Mouse (Mus musculus) liver, embryonic 14.5 days (tissue): Measurements from ENCODE around the gene Lyst. TPM values are rescaled to one million over a fixed set of nuclear protein-coding genes. Genes with fewer than 3 reads are reported as not detected.

ENCODE experiments used
- ATAC-seq: fragments of 200-750 bp; cut with Nextera tagmentation; 2 replicates; pipeline ENCODE4 v1.8.0; 2017; ENCODE audit warnings: moderate number of reproducible peaks, mild to moderate bottlenecking, moderate library complexity; ENCODE audit not compliant: insufficient read depth
- DNase-seq, 3 experiments: peaks; one replicate each; pipeline ENCODE4 v3.0.0-alpha.2; 2012 to 2013; ENCODE audit warnings: low read depth in 3 of 3, low spot score in 3 of 3
- H3K27ac ChIP-seq: fragments of 300-500 bp; sonication (generic); 2 replicates; pipeline ENCODE4 v1.5.1; 2014; ENCODE audit warnings: moderate library complexity, mild to moderate bottlenecking, control low read depth, inconsistent platforms
- H3K27me3 ChIP-seq: fragments of 300-500 bp; sonication (generic); 2 replicates; pipeline ENCODE4 v1.6.1; 2014; ENCODE audit warnings: mild to moderate bottlenecking, low read length, moderate library complexity; ENCODE audit not compliant: control insufficient read depth, insufficient read depth
- H3K36me3 ChIP-seq: fragments of 300-500 bp; sonication (generic); replicated peaks from 2 replicates; pipeline ENCODE4 v1.6.1; 2014; ENCODE audit warnings: low read depth; ENCODE audit not compliant: control insufficient read depth, insufficient read depth
- H3K4me1 ChIP-seq, 2 experiments: fragments of 200-500 bp in 1 of 2; fragments of 300-500 bp in 1 of 2; sonication (generic) in 1 of 2; replicated peaks; 2 replicates each; pipeline ENCODE4 v1.6.1; 2012 to 2014; ENCODE audit warnings: antibody characterized with exemption in 1 of 2, inconsistent platforms in 1 of 2, low read length in 1 of 2; ENCODE audit not compliant: control insufficient read depth in 2 of 2, insufficient read depth in 2 of 2
- H3K4me2 ChIP-seq: fragments of 300-500 bp; sonication (generic); 2 replicates; pipeline ENCODE4 v1.6.1; 2014; ENCODE audit warnings: low read depth, mild to moderate bottlenecking, control low read depth, moderate library complexity
- H3K4me3 ChIP-seq, 2 experiments: fragments of 200-500 bp in 1 of 2; fragments of 300-500 bp in 1 of 2; sonication (generic) in 1 of 2; 2 replicates each; pipeline ENCODE4 v1.5.1; 2012 to 2014; ENCODE audit warnings: low read depth in 2 of 2, low read length in 2 of 2, mild to moderate bottlenecking in 2 of 2, control low read depth in 1 of 2, inconsistent platforms in 1 of 2, moderate library complexity in 1 of 2; ENCODE audit not compliant: insufficient read depth in 1 of 2
- H3K9ac ChIP-seq: fragments of 300-500 bp; sonication (generic); replicated peaks from 2 replicates; pipeline ENCODE4 v1.6.1; 2014; ENCODE audit warnings: mild to moderate bottlenecking, control low read depth, moderate library complexity
- H3K9me3 ChIP-seq: fragments of 300-500 bp; sonication (generic); 2 replicates; pipeline ENCODE4 v1.6.1; 2016; ENCODE audit warnings: low read length, mixed read lengths; ENCODE audit not compliant: control insufficient read depth
- CTCF ChIP-seq: IDR thresholded peaks from 2 replicates; pipeline ENCODE4 v1.5.1; 2016; ENCODE audit warnings: antibody characterized with exemption, low read depth, control low read depth
- EP300 ChIP-seq: IDR thresholded peaks from 2 replicates; pipeline ENCODE4 v1.6.1; 2016; ENCODE audit warnings: antibody characterized with exemption, low read depth
- WGBS: fragments of 180-500 bp; shearing (Covaris S2); extraction: QIAGEN DNeasy Blood & Tissue Kit; methylation state at CpG from one replicate; pipeline ENCODE4 v1.1.7; 2014; ENCODE audit not compliant: insufficient replicate concordance; 5-methylcytosine and 5-hydroxymethylcytosine counted together
- polyA plus RNA-seq, 2 experiments: library from polyadenylated mRNA; depleted of rRNA in 1 of 2; stranded (reverse) in 1 of 2; unstranded in 1 of 2; fragments of >200 nt; fragmentation: Nextera tagmentation in 1 of 2; extraction: Ambion mirVana in 1 of 2; gene quantifications; 2 replicates each; pipeline versions ENCODE4 v1.2.1 to v1.2.3; 2012 to 2014

Gene Lyst
- polyA plus RNA-seq, 2 experiments, result 1.8 to 2.3 TPM

DNA sequence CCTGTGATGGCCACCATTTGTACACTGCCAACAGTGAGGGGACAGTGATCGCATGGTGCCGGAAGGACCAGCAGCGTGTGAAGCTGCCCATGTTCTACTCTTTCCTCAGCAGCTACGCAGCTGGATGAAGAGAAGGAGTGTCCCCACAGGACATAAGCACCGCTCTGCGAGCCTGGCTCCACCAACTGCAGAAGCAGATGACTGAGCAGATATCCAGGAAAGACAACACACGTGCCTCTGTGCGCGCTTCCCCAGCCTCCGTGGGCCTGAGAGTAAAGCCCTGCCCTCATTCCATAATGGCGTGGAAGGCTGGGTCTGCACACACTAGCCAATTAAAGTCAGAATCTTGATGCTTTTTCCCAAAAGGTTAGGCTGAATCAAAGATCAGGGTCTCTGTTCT is 186.9 kb downstream of the Lyst start:
- H3K9ac ChIP-seq, result no peak overlapping the region
- no peak overlapping the region for H3K4me3 ChIP-seq
- no peak overlapping the region for H3K4me2 ChIP-seq
- no peak for ATAC-seq
- H3K27me3 ChIP-seq, result no peaks in the 10 kb centered on the region; the same call in 1 of the 2 replicates
- WGBS, result 68% methylated on average over 11 of the region's 11 CpGs
- H3K27ac ChIP-seq, result no peak overlapping the region
- no peaks in the 10 kb centered on the region for H3K9me3 ChIP-seq
- no peaks in the 10 kb centered on the region for H3K4me1 ChIP-seq
- no peaks in the 10 kb centered on the region for H3K36me3 ChIP-seq
- no peak for DNase-seq
- TF ChIP-seq CTCF (no peak), EP300 (no peak)

DNA sequence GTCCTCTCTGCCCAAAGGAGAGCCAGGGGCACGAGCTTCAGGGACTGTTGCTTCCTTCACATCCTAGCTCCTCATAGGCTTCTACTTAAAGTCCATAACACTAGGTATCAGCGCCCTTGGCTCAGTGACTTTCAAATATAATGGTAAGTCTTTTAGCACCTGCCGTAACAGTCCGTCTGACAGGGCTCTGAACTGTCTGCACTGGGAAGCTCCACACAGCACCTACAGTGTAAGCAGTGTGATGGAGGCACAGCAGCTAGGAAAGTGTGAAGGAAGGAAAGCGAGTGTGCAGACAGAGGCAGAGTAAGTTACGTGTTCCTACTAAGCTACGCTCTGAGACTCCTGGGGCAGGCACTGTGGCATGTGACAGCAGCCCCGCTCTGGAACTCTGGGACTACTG is 187.5 kb downstream of the Lyst start:
- 76% methylated on average over 8 of the region's 8 CpGs for WGBS
- TF ChIP-seq CTCF, result no peak
- no peak for TF ChIP-seq EP300
- no peak for ATAC-seq

GRCm38 (mm10) chr13:13778837-13779458 is 188.8 kb downstream of the Lyst start:
- DNase-seq, result no peak
- Histone ChIP-seq H3K4me1 (no peaks in the 10 kb centered on the region), H3K9ac (no peak overlapping the region), H3K36me3 (no peaks in the 10 kb centered on the region), H3K9me3 (no peaks in the 10 kb centered on the region), H3K4me2 (no peak overlapping the region), H3K27ac (no peak overlapping the region), H3K4me3 (no peak overlapping the region), H3K27me3 (peaks cover 10% of the 10 kb centered on the region)
- 54% methylated on average over 1 of the region's 1 CpGs for WGBS
- ATAC-seq, result no peak
- TF ChIP-seq EP300 (no peak), CTCF (no peak)

More for the DNA sequence above, 187.5 kb downstream of the Lyst start:
- Histone ChIP-seq H3K36me3 (no peaks in the 10 kb centered on the region), H3K27me3 (no peaks in the 10 kb centered on the region; the same call in none of the 2 replicates), H3K4me1 (no peaks in the 10 kb centered on the region), H3K4me3 (no peak overlapping the region), H3K27ac (no peak overlapping the region), H3K9me3 (no peaks in the 10 kb centered on the region), H3K9ac (no peak overlapping the region), H3K4me2 (no peak overlapping the region)
- DNase-seq, result no peak

GRCm38 (mm10) chr13:13780271-13780670 is 190.1 kb downstream of the Lyst start:
- ATAC-seq, result no peak
- H3K9me3 ChIP-seq, result no peaks in the 10 kb centered on the region
- no peak for DNase-seq
- peaks cover 23% of the 10 kb centered on the region for H3K27me3 ChIP-seq
- no peak overlapping the region for H3K4me3 ChIP-seq
- H3K4me1 ChIP-seq, result no peaks in the 10 kb centered on the region
- no peak overlapping the region for H3K4me2 ChIP-seq
- H3K27ac ChIP-seq, result no peak overlapping the region
- WGBS, result 49% methylated on average over 3 of the region's 3 CpGs
- H3K36me3 ChIP-seq, result no peaks in the 10 kb centered on the region
- H3K9ac ChIP-seq, result no peak overlapping the region
- TF ChIP-seq EP300 (no peak), CTCF (no peak)

DNA sequence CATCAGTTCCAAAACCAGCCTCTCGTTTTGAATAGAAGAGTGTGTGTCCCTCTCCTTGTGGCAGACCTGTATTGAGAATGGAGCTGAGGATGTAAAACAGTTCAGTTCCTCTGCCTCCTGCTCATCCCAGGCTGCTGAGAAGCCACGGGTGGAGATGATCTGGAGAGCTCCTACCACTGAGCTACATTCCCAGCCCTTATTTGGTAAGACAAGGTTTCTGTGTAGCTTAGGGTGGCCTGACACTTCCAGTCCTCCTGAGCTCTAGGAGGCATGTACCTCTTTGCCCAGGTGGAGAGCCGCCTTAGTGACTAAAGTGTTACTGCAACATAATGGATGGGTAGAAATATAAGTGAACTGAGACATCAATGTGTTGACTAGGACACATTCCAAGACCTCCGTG is 190.8 kb downstream of the Lyst start:
- H3K9ac ChIP-seq, result no peak overlapping the region
- H3K27ac ChIP-seq, result no peak overlapping the region
- TF ChIP-seq EP300 (no peak), CTCF (no peak)
- no peak overlapping the region for H3K4me2 ChIP-seq
- DNase-seq (no peak), ATAC-seq (no peak)
- no peaks in the 10 kb centered on the region for H3K9me3 ChIP-seq
- 41% methylated on average over 4 of the region's 4 CpGs for WGBS
- H3K4me1 ChIP-seq, result no peaks in the 10 kb centered on the region
- no peaks in the 10 kb centered on the region for H3K36me3 ChIP-seq
- H3K27me3 ChIP-seq, result peaks cover 30% of the 10 kb centered on the region
- H3K4me3 ChIP-seq, result no peak overlapping the region
